Mouse (Mus musculus) lung, postnatal 4 days (tissue): ENCODE results near the gene Mif4gd.

Experiments used
- DNase-seq, 2 experiments: peaks; one replicate each; pipeline ENCODE4 v3.0.0; 2021

Mif4gd gene

GRCm38 (mm10) chr11:115564064-115564809 is 48.5 kb downstream of the Mif4gd start, which contains the start of gene Nup85:
Nup85 (plus strand) TSS chr11:115564434.
- peak; percentile 97 for DNase-seq

- DNase-seq: no peak
Observed at GRCm38 (mm10) chr11:115563406-115563805, 49.4 kb downstream of the Mif4gd start.
